Mouse (Mus musculus): ENCODE measurements around the gene Slc25a30. TPM values are rescaled to one million over a fixed set of nuclear protein-coding genes. Genes with fewer than 3 reads are reported as not detected.

The Slc25a30 gene
- total RNA-seq (2023): 45.5 TPM

GRCm38 (mm10) chr14:75786868-75787793 is at the start of gene Slc25a30:
Gene Slc25a30, minus strand, starts transcription at chr14:75787037.

GRCm38 (mm10) chr14:75753991-75754817 is 32.6 kb downstream of the Slc25a30 start, which contains the start of gene Cog3:
Gene Cog3, minus strand, starts transcription at chr14:75754517.

Other genes with a start within 250 kb of the Slc25a30 start
- not detected for gene Spert, start 193.9 kb downstream of the Slc25a30 start, total RNA-seq (2023)
- not detected for gene Erich6b, start 144.8 kb downstream of the Slc25a30 start, total RNA-seq (2023)
- gene Cog3, start 32.5 kb downstream of the Slc25a30 start, total RNA-seq (2023): 37.8 TPM
- 9,488 TPM for gene Tpt1, start 58.1 kb upstream of the Slc25a30 start, total RNA-seq (2023)
- not detected for gene Kctd4, start 168.0 kb upstream of the Slc25a30 start, total RNA-seq (2023)
- gene Gtf2f2, start 223.8 kb upstream of the Slc25a30 start, total RNA-seq (2023): 25.3 TPM